Mouse (Mus musculus): ENCODE results near the gene A830005F24Rik. TPM values are rescaled to one million over a fixed set of nuclear protein-coding genes. Genes with fewer than 3 reads are reported as not detected.

A830005F24Rik gene
- total and polyA plus RNA-seq, 3 experiments: 1.8 to 2.8 (median 2.7) TPM

GRCm38 (mm10) chr13:48546330-48546917 lies 33.1 kb downstream of the A830005F24Rik start:
- Histone ChIP-seq H3K9me3 (replicated peaks; ENCODE audit: low read length) (no peaks in the 10 kb centered on the region), H3K4me3 (replicated peaks in 1 of 3; ENCODE audit: low read depth in 2 of 3, low read length in 2 of 3, poor library complexity in 1 of 3) (peak overlapping the region; percentile 59 to 96 (median 89))

GRCm38 (mm10) chr13:48547623-48548022 lies 34.3 kb downstream of the A830005F24Rik start:
- H3K9ac ChIP-seq (ENCODE audit: insufficient read depth, low read depth): no peak overlapping the region
- TF ChIP-seq IRF4 (IDR thresholded peaks at IDR 0.05; ENCODE audit: low read depth, low read length) (no peak), JUND (conservative IDR thresholded peaks at IDR 0.05; ENCODE audit: low read depth, low read length) (no peak), ZMIZ1 (IDR thresholded peaks at IDR 0.05; ENCODE audit: low read depth, low read length) (no peak), HCFC1 (IDR thresholded peaks at IDR 0.05; ENCODE audit: low read depth, low read length) (no peak)
- in situ Hi-C loops (cut with MboI; ENCODE audit: low pct_ligation_motif_present, low pct_unique_long_range_greater_than_20kb, low sequenced_read_pairs) (loop anchor here (25.0 kb wide), 1 partner anchor 265 kb away; no protein-coding TSS in a partner anchor), dilution Hi-C loops (cut with MboI; ENCODE audit: extremely low pct_ligation_motif_present, extremely low pct_unique_long_range_greater_than_20kb, low sequenced_read_pairs) (no loop called here)
- no peaks in the 10 kb centered on the region for H3K9me3 ChIP-seq (replicated peaks; ENCODE audit: low read length)
- no peak overlapping the region for H3K27ac ChIP-seq (ENCODE audit: insufficient read depth, low read depth)
- no peak overlapping the region for H3K4me2 ChIP-seq (ENCODE audit: insufficient read depth, low read depth, poor library complexity, severe bottlenecking)
- peaks cover 0 to 3% of the 10 kb centered on the region in 2 experiments for H3K36me3 ChIP-seq (replicated peaks in 1 of 2; ENCODE audit: control insufficient read depth in 1 of 2, insufficient read depth in 1 of 2, low read length in 1 of 2)
- H3K27me3 ChIP-seq (replicated peaks): no peaks in the 10 kb centered on the region
- no peak overlapping the region for H3K4me3 ChIP-seq (replicated peaks in 1 of 3; ENCODE audit: low read depth in 2 of 3, low read length in 2 of 3, poor library complexity in 1 of 3)
- H3K4me1 ChIP-seq (ENCODE audit: control insufficient read depth in 1 of 2, insufficient read depth in 2 of 2): peaks cover 0 to 23% of the 10 kb centered on the region in 2 experiments; a peak in 2 of 4 replicates
- H3K79me2 ChIP-seq (replicated peaks; ENCODE audit: control insufficient read depth, extremely low read depth, insufficient read depth, poor library complexity, severe bottlenecking): peaks cover 24% of the 10 kb centered on the region
- DNase-seq (ENCODE audit: extremely low read depth): no peak

More at GRCm38 (mm10) chr13:48546330-48546917, 33.1 kb downstream of the A830005F24Rik start:
- H3K27ac ChIP-seq (ENCODE audit: insufficient read depth, low read depth): peak overlapping the region; percentile 89
- in situ Hi-C loops (cut with MboI; ENCODE audit: low pct_ligation_motif_present, low pct_unique_long_range_greater_than_20kb, low sequenced_read_pairs): loop anchor here (25.0 kb wide), 1 partner anchor 266 kb away; no protein-coding TSS in a partner anchor
- TF ChIP-seq ZMIZ1 (IDR thresholded peaks at IDR 0.05; ENCODE audit: low read depth, low read length): peak; percentile 70; the same call in 1 of the 2 replicates
- no peak for TF ChIP-seq CTCF (conservative IDR thresholded peaks at IDR 0.05 in 1 of 2, IDR thresholded peaks at IDR 0.05 in 1 of 2; ENCODE audit: low read depth in 2 of 2, low read length in 2 of 2)
- no peak for TF ChIP-seq MAFK (IDR thresholded peaks at IDR 0.05; ENCODE audit: insufficient replicate concordance, low read length)
- TF ChIP-seq POLR2A (IDR thresholded peaks at IDR 0.05; ENCODE audit: low read depth, low read length): peak; percentile 80
- TF ChIP-seq ZC3H11A (IDR thresholded peaks at IDR 0.05; ENCODE audit: low read depth, low read length): no peak
- no peak for TF ChIP-seq JUN (IDR thresholded peaks at IDR 0.05; ENCODE audit: insufficient read depth, low read depth, low read length)
- TF ChIP-seq ELF1 (IDR thresholded peaks at IDR 0.05; ENCODE audit: low read depth, low read length): no peak
- no peak for TF ChIP-seq UBTF (IDR thresholded peaks at IDR 0.05; ENCODE audit: low read depth, low read length)
- no peak for TF ChIP-seq PAX5 (IDR thresholded peaks at IDR 0.05; ENCODE audit: low read length)
- TF ChIP-seq KAT2A (IDR thresholded peaks at IDR 0.05; ENCODE audit: insufficient replicate concordance, low read length): no peak
- TF ChIP-seq TCF12 (IDR thresholded peaks at IDR 0.05; ENCODE audit: low read depth, low read length): peak; percentile 60; the same call in 1 of the 2 replicates
- TF ChIP-seq MYC (IDR thresholded peaks at IDR 0.05; ENCODE audit: low read depth, low read length): peak; percentile 73
- no peak for TF ChIP-seq EP300 (IDR thresholded peaks at IDR 0.05; ENCODE audit: low read length)
- no peak for TF ChIP-seq JUND (conservative IDR thresholded peaks at IDR 0.05; ENCODE audit: low read depth, low read length)
- TF ChIP-seq IRF4 (IDR thresholded peaks at IDR 0.05; ENCODE audit: low read depth, low read length): no peak
- TF ChIP-seq CHD1 (IDR thresholded peaks at IDR 0.05; ENCODE audit: low read depth, low read length): no peak
- TF ChIP-seq NELFE (IDR thresholded peaks at IDR 0.05; ENCODE audit: low read depth, low read length): peak; percentile 35
- peak; percentile 95 for TF ChIP-seq USF1 (IDR thresholded peaks at IDR 0.05; ENCODE audit: low read depth, low read length)
- TF ChIP-seq RAD21 (IDR thresholded peaks at IDR 0.05; ENCODE audit: low read depth, low read length): no peak
- TF ChIP-seq HCFC1 (IDR thresholded peaks at IDR 0.05; ENCODE audit: low read depth, low read length): peak; percentile 51
- peak; percentile 88 for TF ChIP-seq BHLHE40 (IDR thresholded peaks at IDR 0.05; ENCODE audit: low read depth, low read length)
- no peak for TF ChIP-seq GABPA (IDR thresholded peaks at IDR 0.05; ENCODE audit: insufficient replicate concordance, low read depth, low read length)
- TF ChIP-seq SIN3A (IDR thresholded peaks at IDR 0.05; ENCODE audit: low read length): peak; percentile 53; the same call in 1 of the 2 replicates
- peak; percentile 94 for TF ChIP-seq CHD2 (IDR thresholded peaks at IDR 0.05; ENCODE audit: low read length)
- TF ChIP-seq ETS1 (conservative IDR thresholded peaks at IDR 0.05; ENCODE audit: low read depth, low read length): no peak; the same call in none of the 2 replicates
- TF ChIP-seq ZNF384 (IDR thresholded peaks at IDR 0.05; ENCODE audit: low read depth, low read length): no peak
- peak; percentile 93 for TF ChIP-seq USF2 (conservative IDR thresholded peaks at IDR 0.05; ENCODE audit: low read depth, low read length)
- TF ChIP-seq POLR2AphosphoS2 (IDR thresholded peaks at IDR 0.05; ENCODE audit: low read depth, low read length): peak; percentile 79; the same call in 1 of the 2 replicates
- TF ChIP-seq SMC3 (IDR thresholded peaks at IDR 0.05; ENCODE audit: low read depth, low read length): no peak
- TF ChIP-seq E2F4 (IDR thresholded peaks at IDR 0.05; ENCODE audit: insufficient replicate concordance, low read depth, low read length): peak; percentile 22; the same call in 1 of the 2 replicates
- no peak for TF ChIP-seq MEF2A (IDR thresholded peaks at IDR 0.05; ENCODE audit: borderline replicate concordance, low read depth, low read length)
- TF ChIP-seq ZKSCAN1 (IDR thresholded peaks at IDR 0.05; ENCODE audit: borderline replicate concordance, low read depth, low read length): no peak
- peak; percentile 99 for TF ChIP-seq MAX (IDR thresholded peaks at IDR 0.05; ENCODE audit: low read length)
- peak; percentile 86; the same call in 1 of the 2 replicates for TF ChIP-seq MXI1 (IDR thresholded peaks at IDR 0.05; ENCODE audit: low read depth, low read length)
- no peak for TF ChIP-seq TBP (conservative IDR thresholded peaks at IDR 0.05; ENCODE audit: low read depth, low read length)
- TF ChIP-seq NRF1 (IDR thresholded peaks at IDR 0.05; ENCODE audit: low read depth, low read length): peak; percentile 60
- TF ChIP-seq MAZ (IDR thresholded peaks at IDR 0.05; ENCODE audit: low read depth, low read length): no peak
- no peak for TF ChIP-seq RCOR1 (conservative IDR thresholded peaks at IDR 0.05; ENCODE audit: low read depth, low read length)
- peaks cover 30% of the 10 kb centered on the region for H3K79me2 ChIP-seq (replicated peaks; ENCODE audit: control insufficient read depth, extremely low read depth, insufficient read depth, poor library complexity, severe bottlenecking)
- peak; percentile 97 for DNase-seq (ENCODE audit: extremely low read depth)
- dilution Hi-C loops (cut with MboI; ENCODE audit: extremely low pct_ligation_motif_present, extremely low pct_unique_long_range_greater_than_20kb, low sequenced_read_pairs): no loop called here
- peaks cover 0 to 31% of the 10 kb centered on the region in 2 experiments; a peak in 2 of 4 replicates for H3K4me1 ChIP-seq (ENCODE audit: control insufficient read depth in 1 of 2, insufficient read depth in 2 of 2)
- H3K4me2 ChIP-seq (ENCODE audit: insufficient read depth, low read depth, poor library complexity, severe bottlenecking): peak overlapping the region; percentile 41; the same call in 1 of the 2 replicates
- peak overlapping the region; percentile 98 for H3K9ac ChIP-seq (ENCODE audit: insufficient read depth, low read depth)
- no peaks in the 10 kb centered on the region for H3K27me3 ChIP-seq (replicated peaks)
- peaks cover 0 to 3% of the 10 kb centered on the region in 2 experiments for H3K36me3 ChIP-seq (replicated peaks in 1 of 2; ENCODE audit: control insufficient read depth in 1 of 2, insufficient read depth in 1 of 2, low read length in 1 of 2)
